Mouse (Mus musculus): ENCODE results near the gene Vasp.

GRCm38 (mm10) chr7:19210010-19210409 is 61.6 kb downstream of the Vasp start:
- TF ChIP-seq CTCF (IDR thresholded peaks at IDR 0.05; ENCODE audit: low read depth, low read length), result 0 out of 2 replicates have a peak, but pooled peaks have one; percentile 17
- TF ChIP-seq POLR2AphosphoS5 (IDR thresholded peaks at IDR 0.05; ENCODE audit: insufficient replicate concordance, low read depth, low read length), result no peak

Measured in G1E (cell line).